Mouse (Mus musculus): ENCODE data around the gene Rassf7.
"Not testable (repeated sequence)": the region's sequence is repeated elsewhere in the genome, so short reads cannot be mapped to it uniquely, and the experiment has no call there.

The Rassf7 gene

DNA sequence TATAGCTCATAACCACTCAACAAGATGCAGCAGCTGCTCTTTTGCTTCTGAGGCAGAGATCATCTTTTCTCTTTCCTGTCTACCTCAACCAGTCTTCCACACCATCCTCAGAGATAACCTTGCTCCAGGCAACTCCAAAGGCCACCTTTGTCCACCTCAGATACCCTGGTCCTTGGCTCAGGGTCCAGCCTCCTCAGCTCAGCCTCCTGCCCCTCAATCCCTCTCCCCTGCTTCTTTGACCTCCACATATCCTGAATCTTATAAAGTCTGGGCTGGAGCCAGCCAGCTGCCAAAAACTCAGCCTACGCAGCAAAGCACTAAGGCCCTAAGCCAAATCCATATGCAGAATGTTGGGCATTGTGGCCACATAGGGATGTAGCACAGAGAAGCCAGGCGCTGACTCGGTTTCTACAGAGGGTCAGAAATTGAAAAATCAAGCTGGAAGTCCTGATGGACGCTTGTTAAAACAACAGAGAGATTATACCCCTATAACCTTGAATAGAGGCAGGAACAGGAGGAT, 7.1 kb downstream of the Rassf7 start:
- DNase-seq (ENCODE audit: low read depth, low spot score) = no peak

DNA sequence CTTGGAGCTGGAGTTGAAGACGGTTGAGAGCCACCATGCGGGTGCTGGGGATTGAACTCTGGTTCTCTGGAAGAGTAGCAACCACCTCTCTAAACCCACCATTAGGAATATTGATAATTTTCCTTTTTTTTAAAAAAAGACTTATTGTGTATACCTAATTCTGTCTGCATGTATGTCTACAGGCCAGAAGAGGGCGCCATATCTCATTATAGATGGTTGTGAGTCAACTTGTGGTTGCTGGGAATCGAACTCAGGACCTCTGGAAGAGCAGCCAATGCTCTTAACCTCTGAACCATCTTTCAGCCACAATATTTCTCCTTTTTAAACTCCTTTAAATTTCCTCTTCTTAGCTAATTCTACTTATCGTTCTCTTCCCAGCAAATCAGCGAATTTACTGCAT, 10.9 kb downstream of the Rassf7 start:
- peak; percentile 60 for DNase-seq (ENCODE audit: low read depth, low spot score)

DNA sequence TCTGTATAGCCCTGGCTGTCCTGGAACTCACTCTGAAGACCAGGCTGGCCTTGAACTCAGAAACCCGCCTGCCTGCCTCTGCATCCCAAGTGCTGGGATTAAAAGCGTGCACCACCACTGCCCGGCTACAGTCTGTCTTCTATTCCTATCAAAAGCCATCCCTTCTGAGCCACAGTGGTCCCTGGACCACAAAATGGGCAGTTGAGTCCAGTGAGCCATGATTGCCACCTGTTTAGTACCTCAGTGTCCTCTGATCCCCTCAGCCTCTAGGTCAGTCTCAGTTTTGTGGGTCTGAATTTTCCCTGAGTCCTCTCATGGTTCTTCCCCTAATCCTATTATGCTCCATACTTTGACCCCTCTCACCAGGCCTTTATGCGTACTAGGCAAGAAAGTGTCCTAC, 12.1 kb downstream of the Rassf7 start:
- DNase-seq (ENCODE audit: low read depth, low spot score) = no peak

DNA sequence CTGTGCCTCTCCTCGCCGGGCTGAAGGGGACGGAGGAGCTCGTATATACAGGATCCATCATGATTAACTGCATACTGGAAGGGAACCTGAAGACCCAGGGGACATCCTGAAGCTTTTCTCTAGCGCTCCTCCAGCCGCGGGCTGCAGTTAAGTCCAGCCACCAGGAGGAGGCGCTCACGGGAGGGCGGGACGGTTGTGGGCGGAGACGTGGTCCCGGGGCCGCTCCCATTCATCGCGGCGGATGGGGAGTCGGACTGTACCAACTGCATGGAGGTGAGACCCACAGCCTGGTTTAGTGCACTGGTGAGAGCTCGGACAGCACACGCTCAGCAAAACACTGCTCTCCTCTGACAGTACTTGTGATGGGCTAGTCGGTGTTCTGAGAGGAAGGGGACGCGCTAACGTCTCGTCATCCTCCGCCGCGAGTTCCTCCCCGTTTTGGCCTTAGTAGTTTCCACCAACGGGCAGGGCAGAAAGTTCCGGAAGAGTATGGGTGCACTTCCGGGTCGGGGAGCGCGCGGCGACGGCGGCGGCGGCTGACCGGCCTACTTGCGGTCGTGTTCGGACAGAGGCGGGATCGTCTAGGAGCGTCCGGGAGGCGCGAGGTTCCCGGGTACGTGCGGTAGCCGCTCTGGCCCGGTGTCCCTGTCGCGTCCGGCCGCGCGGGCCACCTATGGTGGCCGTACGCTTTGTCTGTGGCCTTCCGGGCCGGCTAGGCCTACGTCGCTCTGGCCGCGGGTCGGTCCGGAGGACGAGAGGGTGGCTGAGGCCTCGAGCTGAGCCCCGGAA, 12.8 kb downstream of the Rassf7 start, which contains the start of gene Phrf1:
Gene Phrf1 (plus strand): TSS at position 506 of the 789 bp plus-strand sequence.
- DNase-seq (ENCODE audit: low read depth, low spot score) = peak; percentile 91

DNA sequence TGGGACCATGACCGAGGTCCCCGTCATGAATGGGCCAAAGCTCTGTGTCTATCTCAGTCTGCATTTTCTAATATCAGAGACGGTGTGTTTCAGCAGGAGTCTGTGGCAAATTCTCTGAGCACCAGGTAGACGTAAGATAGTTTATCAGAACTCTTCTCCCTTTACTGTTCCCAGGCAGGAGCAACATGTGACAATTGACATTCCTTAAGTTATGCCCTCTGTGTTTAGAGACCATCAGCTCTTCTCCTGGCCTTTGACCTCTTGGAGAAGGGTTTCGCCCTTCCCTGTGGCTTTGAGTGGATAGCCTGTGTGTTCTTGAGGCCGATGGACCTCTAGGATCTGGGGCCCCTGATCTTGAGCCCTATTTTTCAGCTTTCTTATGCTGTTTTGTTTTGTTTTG, 14.0 kb downstream of the Rassf7 start:
- no peak for DNase-seq (ENCODE audit: low read depth, low spot score)

DNA sequence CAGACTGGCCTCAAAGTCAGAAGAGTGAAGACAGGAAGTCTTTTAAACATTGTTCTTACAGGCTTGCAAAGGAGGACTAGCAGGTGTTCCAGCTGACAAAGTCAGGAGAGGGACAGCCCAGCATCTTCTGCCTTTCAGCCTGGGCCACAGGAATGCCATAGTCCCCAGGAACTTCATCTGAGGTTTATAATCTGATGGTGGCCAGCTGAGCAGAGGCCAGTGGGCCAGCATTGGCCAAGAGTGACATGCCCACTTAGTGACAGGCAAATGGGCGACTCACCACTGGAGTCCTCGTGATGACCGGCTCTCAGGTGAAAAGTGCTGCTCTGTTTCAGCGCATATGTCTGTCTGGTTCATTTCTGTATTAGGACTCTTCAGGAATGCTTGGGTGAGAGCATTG, 14.9 kb downstream of the Rassf7 start:
- DNase-seq (ENCODE audit: low read depth, low spot score) = no peak

DNA sequence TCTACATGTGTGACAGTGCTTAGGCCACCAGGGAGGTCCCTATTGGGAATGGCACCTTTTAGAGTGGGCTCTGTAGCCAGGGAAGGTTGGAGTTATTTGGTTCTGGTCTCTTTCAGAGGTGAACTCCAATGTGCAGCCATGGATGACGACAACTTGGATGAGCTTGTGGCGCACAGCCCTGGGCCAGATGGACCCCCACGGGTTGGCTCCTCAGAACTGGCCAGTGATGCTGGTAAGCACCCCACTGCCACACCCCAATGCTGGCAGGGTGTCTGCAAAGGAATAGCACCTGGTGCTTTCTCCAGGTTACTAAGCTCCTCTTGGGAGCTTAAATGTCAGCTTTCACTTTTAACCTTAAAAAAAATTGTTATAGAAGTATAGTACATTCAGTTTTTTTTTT, 15.5 kb downstream of the Rassf7 start:
- DNase-seq (ENCODE audit: low read depth, low spot score) = no peak

DNA sequence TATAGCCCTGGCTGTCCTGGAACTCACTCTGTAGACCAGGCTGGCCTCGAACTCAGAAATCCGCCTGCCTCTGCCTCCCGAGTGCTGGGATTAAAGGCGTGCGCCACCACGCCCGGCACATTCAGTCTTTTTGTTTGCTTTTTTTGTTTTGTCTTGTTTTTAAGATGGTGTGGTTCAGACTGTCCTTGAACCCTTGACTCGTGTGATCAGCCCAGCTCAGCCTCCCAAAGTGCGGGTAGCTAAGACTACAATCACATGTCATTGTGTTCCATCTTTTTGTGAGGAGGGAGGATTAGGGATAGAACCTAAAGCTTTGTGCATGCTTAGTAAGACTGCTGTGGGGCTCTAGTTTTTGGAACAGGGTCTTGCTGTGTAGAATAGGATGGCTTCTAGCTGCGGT, 15.9 kb downstream of the Rassf7 start:
- DNase-seq (ENCODE audit: low read depth, low spot score) = peak; percentile 68

DNA sequence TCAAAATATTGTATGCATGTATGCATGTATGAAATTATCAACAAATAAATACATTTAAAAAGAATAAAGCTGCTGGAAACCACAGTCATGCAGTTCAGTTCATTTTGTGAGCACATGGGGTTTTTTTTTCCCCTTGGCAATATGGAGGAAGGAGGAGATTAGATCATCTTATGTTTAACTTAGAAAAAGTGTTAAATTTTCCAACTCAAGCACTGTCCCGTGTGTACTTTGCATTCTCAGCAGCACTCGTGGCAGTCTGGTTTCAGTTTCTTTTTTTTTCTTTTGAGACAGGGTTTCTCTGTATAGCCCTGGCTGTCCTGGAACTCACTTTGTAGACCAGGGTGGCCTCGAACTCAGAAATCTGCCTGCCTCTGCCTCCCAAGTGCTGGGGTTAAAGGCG, 34.8 kb downstream of the Rassf7 start:
- DNase-seq (ENCODE audit: low read depth, low spot score) = not testable (repeated sequence)

DNA sequence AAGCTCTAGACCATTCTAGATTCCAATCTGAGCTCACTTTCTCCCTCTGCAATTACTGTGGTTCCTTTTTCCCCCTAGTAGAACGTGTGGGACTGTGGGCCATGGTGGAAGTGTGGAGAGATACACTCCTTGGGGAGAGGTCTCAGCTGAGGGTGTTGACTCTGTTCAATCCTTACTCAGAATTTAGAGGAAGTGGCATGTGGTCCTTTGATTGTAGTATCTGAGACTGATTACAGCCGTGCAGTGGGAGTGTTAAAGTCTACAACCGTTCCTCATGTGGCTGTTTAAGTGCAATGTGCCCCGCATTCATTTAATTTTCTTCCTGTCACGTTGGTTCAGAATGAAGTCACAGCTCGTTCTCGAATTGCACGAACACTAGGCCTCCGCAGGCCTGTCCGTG, 40.5 kb downstream of the Rassf7 start:
- no peak for DNase-seq (ENCODE audit: low read depth, low spot score)

DNA sequence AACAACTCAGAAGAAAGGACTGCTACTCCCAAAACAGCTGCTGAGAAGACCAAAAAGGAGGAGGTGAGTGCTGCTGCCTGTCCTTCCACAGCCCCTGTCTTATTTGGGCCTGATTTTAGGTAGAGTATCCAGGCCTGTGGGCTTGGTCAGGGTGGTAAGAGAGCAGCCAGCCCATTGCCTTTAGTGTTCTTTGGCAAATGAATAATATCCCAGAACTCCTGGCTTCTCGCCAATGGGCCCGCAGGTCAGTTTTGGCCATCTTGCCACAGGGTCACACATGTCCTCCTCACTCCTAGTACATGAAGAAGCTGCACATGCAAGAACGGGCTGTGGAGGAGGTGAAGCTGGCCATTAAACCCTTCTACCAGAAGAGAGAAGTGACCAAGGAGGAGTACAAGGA, 45.8 kb downstream of the Rassf7 start:
- DNase-seq (ENCODE audit: low read depth, low spot score) = no peak

DNA sequence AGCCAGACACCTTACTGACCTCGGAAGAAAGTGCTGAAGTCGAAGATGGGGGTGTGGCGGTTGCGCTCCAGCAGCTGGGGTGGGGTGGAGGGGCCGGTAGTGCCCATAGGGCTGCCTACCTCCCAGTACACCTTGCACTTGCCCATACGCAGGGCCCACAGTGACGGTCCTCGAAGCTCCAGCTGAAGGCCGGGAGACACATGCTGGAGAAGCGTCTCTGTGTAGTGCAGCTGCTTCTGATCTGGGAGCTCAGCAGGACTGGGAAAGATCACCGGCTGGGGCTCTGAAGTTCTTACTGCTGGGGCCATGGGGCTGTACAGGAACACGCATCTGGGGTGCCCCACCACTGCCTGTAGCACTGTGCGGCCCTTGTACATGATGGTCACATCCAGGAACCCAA, 48.0 kb downstream of the Rassf7 start:
- no peak for DNase-seq (ENCODE audit: low read depth, low spot score)

DNA sequence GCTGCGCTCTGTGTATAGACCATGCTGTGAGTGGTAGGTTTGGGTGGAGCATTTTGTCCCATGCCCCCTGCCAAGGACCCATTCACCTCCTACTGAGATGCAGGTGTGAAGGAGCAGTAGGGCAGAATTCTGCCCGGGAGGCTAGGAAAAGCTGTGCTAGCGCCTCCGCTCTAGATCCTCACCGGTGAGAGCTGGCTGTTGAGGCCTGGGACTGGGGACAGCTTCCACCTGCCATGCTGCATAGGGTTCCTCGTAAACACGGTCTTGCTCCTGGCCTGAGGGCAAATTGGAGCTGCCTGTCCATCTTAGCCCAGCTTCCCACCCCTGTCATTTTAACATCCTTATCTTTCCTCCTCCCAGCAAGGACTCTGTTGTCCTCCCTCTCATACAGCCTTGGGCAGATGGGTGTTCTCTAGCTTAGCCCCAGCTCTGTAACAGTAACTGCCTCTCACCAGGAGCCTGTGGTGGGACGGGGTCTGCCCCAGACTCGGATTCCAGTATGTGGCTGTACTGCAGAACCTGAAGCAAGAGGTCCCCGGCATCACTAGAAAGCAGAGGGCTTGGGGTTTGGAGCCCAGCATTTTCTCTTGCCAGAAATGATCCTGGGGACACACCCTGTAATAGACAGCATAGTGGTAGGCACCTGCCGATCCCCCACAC, 48.5 kb downstream of the Rassf7 start:
- no peak for DNase-seq (ENCODE audit: low read depth, low spot score)

DNA sequence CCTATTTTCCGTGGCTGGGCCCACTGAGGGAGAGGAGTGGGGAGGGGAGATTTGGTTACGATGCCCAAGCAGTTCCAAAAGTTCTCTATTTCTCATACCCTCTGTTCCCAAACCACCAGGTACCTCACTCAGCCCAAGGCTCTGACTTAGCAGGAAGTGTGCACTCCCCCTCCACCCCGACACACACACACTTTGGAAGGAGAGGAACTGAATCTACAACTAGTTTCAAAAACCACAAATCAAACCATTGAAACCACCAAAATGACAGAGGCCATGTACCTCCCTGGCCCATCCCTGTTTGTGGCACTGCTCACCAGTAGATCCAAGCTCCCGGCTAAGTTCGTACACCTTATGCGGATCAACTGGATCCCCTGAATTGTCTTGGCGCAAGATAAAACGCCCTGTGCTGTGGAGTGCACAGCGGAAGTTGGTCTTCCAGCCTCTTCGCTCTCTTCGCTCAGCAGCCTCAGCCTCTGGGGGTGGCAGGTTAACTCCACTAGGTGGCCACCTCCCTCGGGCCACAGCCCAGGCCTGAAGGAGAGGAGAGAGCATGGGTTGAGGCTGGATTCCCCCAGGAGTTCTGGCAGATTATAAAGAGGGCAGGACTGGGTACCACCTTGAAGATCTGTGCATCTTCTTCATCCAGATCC, 49.2 kb downstream of the Rassf7 start:
- peak; percentile 19 for DNase-seq (ENCODE audit: low read depth, low spot score)

DNA sequence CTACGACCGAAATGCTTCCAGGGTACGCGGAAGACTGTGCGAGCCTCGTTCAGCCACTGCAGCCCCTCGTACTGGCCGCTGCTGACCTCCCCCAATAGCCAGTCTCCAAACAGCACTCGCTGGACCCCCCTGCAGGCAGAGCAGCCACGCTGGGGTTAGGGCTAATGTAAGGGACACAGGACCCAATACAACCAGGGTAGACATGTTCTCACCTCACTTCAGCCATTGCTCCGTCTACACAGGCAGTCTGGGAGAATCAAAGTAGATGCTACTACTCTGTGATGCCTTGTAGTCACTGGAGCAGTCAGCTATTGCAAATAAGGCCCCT, 49.7 kb downstream of the Rassf7 start:
- DNase-seq (ENCODE audit: low read depth, low spot score) = no peak

DNA sequence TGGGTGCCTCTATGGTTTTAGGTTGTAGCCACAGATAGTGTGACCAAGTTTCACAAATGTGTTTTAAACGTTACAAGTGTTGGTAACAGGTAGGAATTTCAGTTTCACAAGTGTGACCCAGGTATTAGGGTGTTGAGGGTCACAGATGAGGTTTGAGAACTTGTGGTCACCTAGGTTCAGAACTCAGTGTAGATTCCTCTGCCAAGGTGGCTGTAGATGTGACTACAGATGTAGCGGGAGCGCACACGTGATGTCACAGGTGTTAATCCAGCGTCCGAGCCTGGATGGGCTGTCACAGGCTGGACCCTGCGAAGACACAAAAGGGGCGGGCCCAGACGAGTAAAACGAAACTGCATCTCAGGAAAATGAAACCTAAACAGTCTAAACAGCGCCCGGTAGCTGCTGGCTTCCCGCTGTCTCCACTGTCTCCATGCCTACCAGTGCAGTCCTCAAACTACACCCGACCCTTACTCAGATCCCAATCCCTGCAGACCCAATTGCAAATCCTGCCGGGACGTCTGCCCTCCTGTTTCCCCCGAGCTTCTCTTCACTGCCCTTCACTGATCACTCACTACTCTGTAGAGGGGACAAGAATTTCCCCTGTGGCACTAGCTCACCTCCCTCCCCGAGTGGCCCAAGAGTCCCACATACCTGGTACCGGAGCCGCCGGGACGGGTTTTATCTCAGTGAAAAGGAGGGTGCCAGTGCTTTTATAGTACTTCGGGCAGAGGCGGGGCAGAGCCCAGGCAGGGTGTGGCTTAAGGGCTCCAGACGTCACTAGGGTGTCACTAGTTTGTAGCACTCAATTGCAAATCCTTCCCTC, 50.3 kb downstream of the Rassf7 start, which contains the start of gene Irf7:
Gene Irf7 (minus strand): TSS at position 743 of the 823 bp plus-strand sequence.
- no peak for DNase-seq (ENCODE audit: low read depth, low spot score)

All from ES-CJ7 (cell line).